Mouse (Mus musculus) erythroblast, embryonic 14.5 days (primary cell): ENCODE measurements around the gene Sntb2.

Source experiments
- GATA1 ChIP-seq: IDR thresholded peaks from 2 replicates; pipeline ENCODE4 v1.6.1; 2012; ENCODE audit warnings: low read length, inconsistent platforms, mixed read lengths
- TAL1 ChIP-seq: IDR thresholded peaks from 3 replicates; pipeline ENCODE4 v1.6.1; 2012; ENCODE audit warnings: low read length, inconsistent platforms, mixed read lengths

DNA sequence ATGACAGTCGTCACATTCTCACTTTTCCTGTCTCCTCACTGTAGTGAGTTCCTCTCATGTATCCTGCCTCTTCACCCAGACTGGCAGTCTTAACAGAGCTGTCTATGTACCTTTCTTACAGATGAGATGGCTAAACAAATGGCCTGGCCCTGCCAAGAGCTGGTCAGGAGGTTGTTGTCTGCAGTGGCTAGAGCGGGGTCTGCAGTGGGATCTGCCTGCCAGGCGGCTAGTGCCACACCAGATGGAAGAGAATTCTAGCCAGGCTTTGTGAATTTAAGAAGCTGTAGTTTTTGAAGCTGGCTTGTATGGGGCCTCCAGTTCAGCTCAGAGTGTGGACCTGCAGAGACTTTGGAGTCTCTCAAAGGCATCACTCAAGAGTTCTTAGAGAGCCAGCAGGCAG, 100.1 kb downstream of the Sntb2 start:
- TF ChIP-seq TAL1 = no peak
- TF ChIP-seq GATA1 = no peak
